ENCODE assay signal across 15 mouse cellular contexts in genomic region chr3:122312936-122313629, GRCm38 (mm10). TPM values are rescaled to one million over a fixed set of nuclear protein-coding genes. Genes with fewer than 3 reads are reported as not detected.
DNase-seq lines count a peak whose midpoint lies in the region; ATAC-seq lines count a peak whose summit lies in the region.
"Had no signal": no experiment of that assay in that cellular context is flagged by ENCODE, and none has a peak within 500 bp of the region (broad histone marks: within the 10 kb centered on the region; RNA-seq: fewer than 3 reads in every experiment).

No protein-coding gene starts in this region.

- H3K36me3 ChIP-seq in heart, embryonic 10.5 days: no peaks in the 10 kb centered on the region
- no peaks in the 10 kb centered on the region for H3K36me3 ChIP-seq in intestine, embryonic 14.5 days (ENCODE audit: control insufficient read depth, insufficient read depth, low read length)
- H3K36me3 ChIP-seq in liver, embryonic 16.5 days (ENCODE audit: control insufficient read depth, insufficient read depth): no peaks in the 10 kb centered on the region
- H3K36me3 ChIP-seq in midbrain, embryonic 13.5 days: no peaks in the 10 kb centered on the region
- H3K36me3 ChIP-seq: limb, embryonic 12.5 days; neural tube, embryonic 12.5 days had no signal

- peaks cover 65% of the 10 kb centered on the region for H3K27me3 ChIP-seq in heart, embryonic 10.5 days (ENCODE audit: insufficient read depth, poor library complexity, severe bottlenecking)
- no peaks in the 10 kb centered on the region for H3K27me3 ChIP-seq in intestine, embryonic 14.5 days (replicated peaks; ENCODE audit: control insufficient read depth, insufficient read depth, low read length)
- no peaks in the 10 kb centered on the region for H3K27me3 ChIP-seq in liver, embryonic 16.5 days (ENCODE audit: control insufficient read depth, insufficient read depth, low read depth, low read length)
- 0 out of 2 replicates have a peak, but pooled peaks cover 4% of the 10 kb centered on the region for H3K27me3 ChIP-seq in midbrain, embryonic 13.5 days
- H3K27me3 ChIP-seq: limb, embryonic 12.5 days; neural tube, embryonic 12.5 days had no signal

- DNase-seq in heart, adult 18-20 months: peak; percentile 30 to 54
- DNase-seq in heart, embryonic 10.5 days (ENCODE audit: low spot score): no peak
- peak; percentile 63 for DNase-seq in adipocyte (ENCODE audit: low spot score)
- no peak for DNase-seq in intestine, embryonic 14.5 days (ENCODE audit: low spot score)
- no peak for DNase-seq in Muller cell, postnatal 12 days (ENCODE audit: inconsistent ontology term)
- DNase-seq: forebrain, postnatal 0 days; heart, postnatal 4 days; right cerebral cortex, adult 18-20 months had no signal

- H3K4me2 ChIP-seq in intestine, embryonic 14.5 days (ENCODE audit: low read length): no peak overlapping the region
- peak overlapping the region; percentile 1; the same call in 1 of the 2 replicates for H3K4me2 ChIP-seq in liver, embryonic 16.5 days (ENCODE audit: low read depth, low read length)
- no peak overlapping the region for H3K4me2 ChIP-seq in midbrain, embryonic 13.5 days (replicated peaks)
- H3K4me2 ChIP-seq: limb, embryonic 12.5 days; neural tube, embryonic 12.5 days had no signal

- peaks cover 23% of the 10 kb centered on the region for H3K4me1 ChIP-seq in heart, embryonic 10.5 days
- H3K4me1 ChIP-seq in intestine, embryonic 14.5 days (replicated peaks; ENCODE audit: control insufficient read depth, insufficient read depth, low read length): peaks cover 6% of the 10 kb centered on the region; the same call in 1 of the 2 replicates
- H3K4me1 ChIP-seq in liver, embryonic 16.5 days (ENCODE audit: control insufficient read depth, low read depth, low read length): peaks cover 4% of the 10 kb centered on the region
- H3K4me1 ChIP-seq in midbrain, embryonic 13.5 days (replicated peaks): peaks cover 11% of the 10 kb centered on the region; the same call in 1 of the 2 replicates

- ATAC-seq in intestine, embryonic 14.5 days (replicated peaks; ENCODE audit: low FRiP score, low TSS enrichment, low read depth): peak; percentile 65
- ATAC-seq in liver, embryonic 16.5 days (ENCODE audit: low read depth): peak; percentile 84
- no peak for ATAC-seq in midbrain, embryonic 13.5 days
- ATAC-seq: forebrain, postnatal 0 days; inflammation-experienced regulatory T-cells, adult 6 months; midbrain, embryonic 16.5 days had no signal

- H3K9me3 ChIP-seq in heart, embryonic 10.5 days: no peaks in the 10 kb centered on the region
- H3K9me3 ChIP-seq in intestine, embryonic 14.5 days (ENCODE audit: control insufficient read depth, low read length): no peaks in the 10 kb centered on the region
- no peaks in the 10 kb centered on the region for H3K9me3 ChIP-seq in liver, embryonic 16.5 days (replicated peaks; ENCODE audit: control insufficient read depth, low read length)
- no peaks in the 10 kb centered on the region for H3K9me3 ChIP-seq in midbrain, embryonic 13.5 days
- H3K9me3 ChIP-seq: limb, embryonic 12.5 days; neural tube, embryonic 12.5 days had no signal

- 61% methylated on average over 10 of the region's 10 CpGs for WGBS in heart, embryonic 10.5 days
- 56% methylated on average over 10 of the region's 10 CpGs for WGBS in intestine, embryonic 14.5 days
- 61% methylated on average over 10 of the region's 10 CpGs for WGBS in liver, embryonic 16.5 days (ENCODE audit: insufficient replicate concordance)
- 84% methylated on average over 10 of the region's 10 CpGs for WGBS in midbrain, embryonic 13.5 days

- H3K4me3 ChIP-seq in heart, embryonic 10.5 days: no peak overlapping the region
- no peak overlapping the region for H3K4me3 ChIP-seq in intestine, embryonic 14.5 days (ENCODE audit: low read depth, low read length)
- no peak overlapping the region for H3K4me3 ChIP-seq in liver, embryonic 16.5 days (ENCODE audit: low read depth, low read length)
- H3K4me3 ChIP-seq in midbrain, embryonic 13.5 days (replicated peaks): no peak overlapping the region
- H3K4me3 ChIP-seq: limb, embryonic 12.5 days; neural tube, embryonic 12.5 days had no signal

- no peak overlapping the region for H3K27ac ChIP-seq in heart, embryonic 10.5 days
- H3K27ac ChIP-seq in intestine, embryonic 14.5 days (ENCODE audit: low read depth): peak overlapping the region; percentile 12
- H3K27ac ChIP-seq in liver, embryonic 16.5 days (ENCODE audit: low read length): peak overlapping the region; percentile 34
- H3K27ac ChIP-seq in midbrain, embryonic 13.5 days: no peak overlapping the region
- H3K27ac ChIP-seq: limb, embryonic 12.5 days; neural tube, embryonic 12.5 days had no signal

- no peak overlapping the region for H3K9ac ChIP-seq in intestine, embryonic 14.5 days (ENCODE audit: low read length)
- no peak overlapping the region for H3K9ac ChIP-seq in liver, embryonic 16.5 days (ENCODE audit: low read depth, low read length)
- no peak overlapping the region for H3K9ac ChIP-seq in midbrain, embryonic 13.5 days (replicated peaks)
- H3K9ac ChIP-seq: forebrain, postnatal 0 days; limb, embryonic 12.5 days; neural tube, embryonic 12.5 days had no signal

RNA-seq across cellular contexts. Expression of gene Bcar3, which starts 19.1 kb away (rescaled TPM):
- total RNA-seq in heart, adult 18-20 months (2021): 1 to 10 TPM; 7.0 to 9.5 TPM
- polyA plus RNA-seq in heart, embryonic 10.5 days (2016; fragmentation: Nextera tagmentation; extraction: Ambion mirVana): 7.8 and 17.0 TPM in 2 replicates
- polyA plus RNA-seq in intestine, embryonic 14.5 days (2014; fragmentation: Nextera tagmentation; extraction: Ambion mirVana): 23.0 and 24.0 TPM in 2 replicates
- polyA plus RNA-seq in liver, embryonic 16.5 days (2015; fragmentation: Nextera tagmentation; extraction: Ambion mirVana): 6.0 and 7.2 TPM in 2 replicates
- polyA plus RNA-seq in midbrain, embryonic 13.5 days (2015; fragmentation: Nextera tagmentation; extraction: Ambion mirVana): 8.0 and 8.9 TPM in 2 replicates
- total RNA-seq: MEL had no signal

RNA-seq across cellular contexts. Expression of gene Dnttip2, which starts 38.9 kb away (rescaled TPM):
- total RNA-seq in heart, adult 18-20 months (2021): 10 to 100 TPM; 25.3 to 30.1 TPM
- polyA plus RNA-seq in heart, embryonic 10.5 days (2016; fragmentation: Nextera tagmentation; extraction: Ambion mirVana): 53.1 and 77.4 TPM in 2 replicates
- polyA plus RNA-seq in intestine, embryonic 14.5 days (2014; fragmentation: Nextera tagmentation; extraction: Ambion mirVana): 78.5 and 83.0 TPM in 2 replicates
- polyA plus RNA-seq in liver, embryonic 16.5 days (2015; fragmentation: Nextera tagmentation; extraction: Ambion mirVana): 26.1 and 27.5 TPM in 2 replicates
- polyA plus RNA-seq in midbrain, embryonic 13.5 days (2015; fragmentation: Nextera tagmentation; extraction: Ambion mirVana): 62.9 and 68.4 TPM in 2 replicates

Comparison
In these comparisons a context has a peak if more than half of its experiments do, and no peak if none do; other contexts are left out.
1. DNase-seq: peak in heart, adult 18-20 months (2 of 2) and adipocyte (single experiment); none in heart, embryonic 10.5 days (single experiment), intestine, embryonic 14.5 days (single experiment) and Muller cell, postnatal 12 days (single experiment).
2. H3K27ac ChIP-seq: peak in intestine, embryonic 14.5 days (single experiment) and liver, embryonic 16.5 days (single experiment); none in heart, embryonic 10.5 days (single experiment) and midbrain, embryonic 13.5 days (single experiment).